Mouse (Mus musculus) frontal cortex, postnatal 10 days (tissue): ENCODE results near the gene Napa.

Experiments
- DNase-seq, 2 experiments: peaks; one replicate each; pipeline ENCODE4 v3.0.0; 2022; ENCODE audit warnings: low spot score in 2 of 2, mixed read lengths in 1 of 2

The Napa gene

DNA sequence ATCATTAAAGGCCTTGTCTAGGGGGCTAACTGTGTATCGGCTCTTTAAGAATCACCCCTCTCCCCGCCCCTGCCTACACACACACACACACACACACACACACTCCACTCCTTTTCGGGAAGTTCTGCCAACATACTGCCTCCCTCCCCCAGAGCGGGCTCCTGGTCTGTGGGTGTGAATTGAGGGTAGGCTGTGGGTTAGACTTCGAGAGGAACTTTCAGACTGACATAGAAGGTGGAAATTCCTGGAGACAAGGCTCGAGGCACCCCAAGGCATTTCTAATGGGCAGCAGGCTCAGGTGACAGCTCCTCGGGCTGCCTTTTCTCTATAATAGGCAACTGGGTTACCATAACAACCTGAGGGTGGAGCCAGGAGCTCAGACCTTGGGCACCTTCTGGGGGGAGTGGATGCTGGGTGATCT, 33.9 kb downstream of the Napa start:
- no peak for DNase-seq

DNA sequence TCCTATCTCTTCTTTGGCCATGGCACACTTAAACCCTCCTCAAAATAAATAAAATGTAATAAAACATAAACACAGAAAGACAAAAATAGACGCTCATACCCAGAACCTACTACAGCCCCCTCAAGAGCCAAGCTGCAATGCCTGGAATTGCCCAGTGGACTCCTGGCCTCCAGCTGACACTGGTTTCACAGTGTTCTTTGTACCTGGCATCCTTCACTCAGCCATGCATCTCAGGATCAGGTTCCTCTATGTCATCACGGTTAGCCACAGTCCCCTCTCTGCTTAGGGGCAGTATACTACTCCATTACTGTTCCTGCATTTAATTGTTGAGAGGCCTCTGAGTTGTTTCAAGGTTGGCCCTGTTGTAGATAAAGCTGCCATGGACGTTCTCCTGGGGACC, 34.7 kb downstream of the Napa start:
- DNase-seq = no peak

DNA sequence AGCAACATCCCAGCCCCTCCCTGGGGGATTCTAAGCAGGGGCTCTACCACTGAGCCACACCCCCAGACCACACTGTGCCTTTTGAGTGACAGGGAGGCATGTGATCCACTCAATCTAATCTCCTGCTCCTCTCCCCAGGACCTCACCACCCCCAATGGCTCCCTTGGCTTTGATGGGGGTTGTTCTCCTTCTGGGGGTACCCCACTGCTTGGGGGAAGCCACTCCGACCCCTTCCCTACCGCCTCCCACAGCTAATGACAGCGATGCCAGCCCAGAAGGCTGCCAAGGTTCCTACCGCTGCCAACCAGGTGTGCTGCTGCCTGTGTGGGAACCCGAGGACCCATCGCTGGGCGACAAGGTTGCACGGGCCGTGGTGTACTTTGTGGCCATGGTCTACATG, 35.4 kb downstream of the Napa start:
- DNase-seq = no peak

DNA sequence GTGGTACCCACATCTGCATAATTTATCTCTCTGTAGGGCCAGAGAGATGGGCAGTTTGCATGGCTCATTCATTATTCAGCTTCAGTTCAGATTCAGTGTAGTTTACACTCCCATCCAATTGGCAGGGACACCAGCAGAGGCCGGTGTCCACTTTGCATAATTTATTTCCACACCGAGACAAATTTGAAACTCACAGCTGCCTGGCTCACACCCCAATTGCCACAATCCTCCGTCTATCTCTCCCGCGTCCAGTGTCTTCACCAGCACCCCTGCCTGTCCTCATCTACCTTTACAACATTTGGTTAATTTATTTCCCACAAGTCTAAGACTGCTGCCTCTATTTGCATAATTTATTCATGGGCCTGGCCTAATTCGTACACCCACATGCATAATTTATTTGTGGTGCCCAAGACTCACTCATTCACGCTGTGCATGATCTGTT, 36.7 kb downstream of the Napa start:
- DNase-seq = no peak

DNA sequence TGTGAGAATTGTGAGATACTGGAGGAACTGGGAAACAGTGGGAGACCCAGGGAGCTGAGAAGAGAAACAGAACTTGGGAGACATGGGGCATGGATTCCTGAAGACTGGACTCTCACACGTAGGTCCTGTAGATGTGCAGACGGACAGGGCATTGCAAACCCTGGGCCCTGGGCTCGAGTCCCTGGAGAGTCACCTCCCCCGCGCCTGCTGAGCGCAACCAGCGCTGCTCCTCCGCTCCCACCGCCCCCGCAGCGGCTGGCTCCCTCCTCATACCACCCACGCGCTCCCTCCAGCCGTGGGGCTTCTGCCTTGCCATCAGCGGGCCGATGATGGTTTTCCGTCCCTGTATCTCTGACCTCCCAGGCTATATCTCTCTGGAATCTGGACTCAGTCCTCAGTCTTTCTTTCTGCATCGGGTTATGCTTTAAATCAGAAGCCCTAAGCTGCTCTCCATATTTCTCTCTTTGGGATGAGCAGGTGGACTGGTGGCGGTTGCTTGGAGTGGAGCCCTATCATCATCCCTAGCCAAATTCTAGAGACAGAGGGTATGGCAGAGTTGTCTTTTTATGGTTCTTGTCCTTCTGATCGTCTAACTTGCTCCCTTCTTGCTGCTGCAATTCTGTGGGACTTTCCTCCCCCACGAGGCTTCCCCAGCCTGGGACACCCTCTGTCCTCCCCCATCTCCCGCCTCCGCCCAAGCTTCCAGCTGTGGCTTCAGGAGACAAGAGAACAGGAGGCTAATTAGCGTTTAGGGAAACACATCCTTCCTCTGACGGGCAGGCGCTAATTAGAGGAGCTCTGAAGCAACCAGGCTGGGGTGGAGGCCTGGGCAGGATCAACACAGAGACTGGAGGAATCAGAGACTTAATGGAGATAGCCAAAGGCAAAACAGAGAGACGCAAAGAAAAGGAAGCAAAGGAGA, 48.5 kb downstream of the Napa start:
- DNase-seq = peak in 1 of 2 experiments; percentile 53

DNA sequence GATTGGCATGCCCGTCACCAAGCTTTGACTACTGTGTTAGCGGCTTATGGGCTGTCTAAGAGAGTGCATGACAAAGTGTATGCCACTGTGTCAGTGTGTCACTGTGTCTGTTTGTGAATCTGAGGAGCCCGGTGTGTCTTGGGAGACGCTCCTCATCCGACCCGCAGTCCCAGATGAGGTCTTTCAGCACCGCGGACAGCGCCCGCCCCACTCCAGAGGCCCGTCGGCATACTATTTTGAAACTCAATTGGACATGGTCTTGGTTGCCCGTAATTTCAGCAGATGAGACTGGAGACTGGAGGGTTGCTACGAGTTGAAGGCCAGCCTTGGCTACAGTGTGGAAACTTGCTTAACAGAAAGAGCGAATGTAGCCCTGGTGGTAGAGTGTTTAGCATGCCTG, 49.4 kb downstream of the Napa start:
- DNase-seq = no peak

DNA sequence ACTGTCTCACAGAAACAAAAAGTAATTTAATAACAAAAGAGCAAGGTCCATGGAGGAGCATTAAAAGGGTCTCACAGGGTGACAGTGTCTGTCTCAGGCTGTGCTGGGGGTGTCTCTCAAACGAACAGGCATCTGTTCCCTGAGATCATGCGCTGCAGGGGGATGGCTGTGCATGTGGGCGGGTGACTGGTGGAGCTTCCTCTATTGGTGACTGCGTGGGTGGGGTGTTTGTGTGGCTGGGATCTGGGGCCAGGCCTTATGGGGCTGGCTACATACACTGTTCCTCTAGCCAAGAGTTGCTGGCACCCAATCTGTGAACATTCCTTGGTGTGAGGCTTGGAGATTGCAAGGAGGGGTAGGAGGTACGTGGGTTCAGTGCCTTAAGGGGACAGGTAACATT, 51.0 kb downstream of the Napa start:
- peak; percentile 64 to 82 for DNase-seq

DNA sequence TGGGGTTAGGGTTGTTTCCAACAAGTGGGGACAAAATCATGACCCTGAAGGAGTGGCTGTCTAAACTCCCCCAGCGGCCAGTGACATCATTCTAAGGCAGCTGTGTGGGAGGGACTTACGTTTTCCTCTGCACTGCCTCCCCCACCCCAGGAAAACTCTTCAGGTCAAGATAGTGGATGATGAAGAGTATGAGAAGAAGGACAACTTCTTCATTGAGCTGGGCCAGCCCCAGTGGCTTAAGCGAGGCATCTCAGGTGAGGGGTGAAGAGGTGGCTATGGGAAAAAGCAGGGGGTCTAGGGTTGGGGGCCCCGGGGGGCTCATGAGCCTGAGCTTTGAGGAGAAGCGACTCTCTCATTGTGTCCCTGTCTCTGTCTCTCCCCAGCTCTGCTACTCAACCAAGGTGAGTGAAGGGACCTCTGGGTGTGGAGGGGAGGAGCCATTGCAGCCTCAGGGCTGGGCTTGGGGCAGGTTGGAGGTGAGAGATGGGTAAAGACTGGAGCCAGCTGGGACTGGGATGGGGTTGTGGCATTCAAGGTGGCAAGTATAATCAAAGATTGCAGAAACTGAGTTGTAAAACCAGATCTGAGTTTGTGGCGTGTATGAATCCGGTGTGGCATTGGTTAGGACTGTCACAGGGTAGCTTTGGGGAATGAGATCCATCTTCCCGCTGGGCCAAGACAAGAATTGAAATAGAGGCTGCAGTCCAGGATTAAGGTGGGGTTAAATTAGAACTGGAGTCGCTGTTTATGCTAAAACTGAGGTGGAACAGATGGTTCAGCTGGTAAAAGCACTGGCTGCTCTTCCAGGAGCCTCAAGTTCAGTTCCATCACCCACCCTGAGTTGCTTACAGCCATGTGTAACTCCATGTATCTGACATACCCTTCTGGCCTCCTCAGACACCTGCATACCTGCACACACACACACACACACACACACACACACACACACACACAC, 52.2 kb downstream of the Napa start:
- DNase-seq = no peak

DNA sequence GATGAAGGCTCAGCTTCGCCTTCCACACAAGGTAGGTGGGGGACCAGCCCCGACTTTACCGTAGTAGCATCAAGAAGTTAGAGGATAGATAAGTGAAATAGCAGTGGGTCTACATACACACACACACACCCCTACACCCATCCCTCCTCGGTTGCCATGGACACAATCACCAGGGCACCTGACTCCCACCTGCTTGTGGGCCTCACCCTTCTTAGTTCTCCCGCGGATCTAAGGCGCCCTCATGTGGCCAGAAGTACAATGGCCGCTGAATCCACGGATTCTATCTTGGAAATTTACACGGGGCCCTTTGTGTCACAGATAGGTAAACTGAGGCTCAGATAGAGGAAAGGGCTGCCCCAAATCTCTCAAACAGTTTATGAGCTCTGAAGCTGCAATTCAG, 55.3 kb downstream of the Napa start:
- no peak for DNase-seq

DNA sequence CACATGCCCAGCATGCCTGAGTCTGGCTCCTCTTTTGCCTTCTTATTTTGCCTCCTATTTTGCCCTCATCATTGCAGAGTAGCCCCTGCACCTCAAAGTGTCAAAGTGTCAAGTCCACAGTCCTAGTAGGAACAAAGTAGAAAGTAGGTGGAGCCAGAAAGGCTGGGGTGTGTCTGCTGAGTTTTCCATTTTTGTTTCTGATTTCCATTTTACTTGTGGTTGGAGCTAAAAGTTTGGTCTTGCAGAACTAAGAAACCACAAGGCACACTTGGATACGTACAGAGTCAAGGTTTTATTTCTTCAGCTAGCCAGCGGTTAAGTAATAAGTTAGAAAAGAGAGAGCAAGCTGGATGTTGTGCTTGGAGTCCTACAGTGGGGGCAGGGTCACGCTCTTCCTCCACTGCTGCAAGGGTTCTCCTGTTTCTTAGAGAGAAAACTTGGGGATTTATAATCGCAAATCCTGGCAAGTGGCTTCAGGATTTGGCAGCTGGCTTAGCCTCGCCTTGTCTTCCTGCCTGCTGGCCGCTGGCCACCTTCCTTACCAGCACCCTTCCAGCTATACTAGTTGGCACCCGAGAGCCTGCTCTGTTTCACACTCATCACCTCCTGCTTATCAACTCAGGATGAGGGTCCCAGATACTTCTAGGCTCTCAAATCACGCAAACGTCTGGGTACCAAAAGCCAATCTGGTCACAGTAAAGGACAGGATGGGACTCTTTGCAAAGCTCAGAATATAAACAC, 57.0 kb downstream of the Napa start:
- no peak for DNase-seq

DNA sequence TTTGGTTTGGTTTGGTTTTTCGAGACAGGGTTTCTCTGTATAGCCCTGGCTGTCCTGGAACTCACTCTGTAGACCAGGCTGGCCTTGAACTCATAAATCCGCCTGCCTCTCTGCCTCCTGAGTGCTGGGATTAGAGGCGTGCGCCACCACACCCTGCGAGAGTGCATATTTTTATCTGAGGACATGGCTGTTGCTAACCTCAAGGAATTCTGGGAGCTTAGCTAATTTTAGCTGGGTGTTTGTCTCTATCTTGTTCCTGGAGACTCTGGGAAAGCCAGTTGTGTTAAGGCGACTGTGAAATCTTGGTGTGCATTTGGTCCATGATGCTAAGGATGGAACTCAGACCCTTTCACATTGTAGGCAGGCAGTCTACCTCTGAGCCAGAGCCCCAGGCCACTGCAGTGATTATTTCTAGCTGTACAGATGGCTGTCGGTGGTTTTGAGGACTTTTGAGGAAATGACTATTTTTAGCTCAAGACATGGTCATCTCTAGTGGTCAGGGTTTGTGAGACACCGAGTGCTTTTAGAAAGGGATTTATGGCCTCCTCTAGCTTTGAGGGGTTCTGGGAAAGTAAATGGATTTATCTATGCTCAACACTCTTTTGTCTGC, 58.0 kb downstream of the Napa start:
- no peak for DNase-seq

DNA sequence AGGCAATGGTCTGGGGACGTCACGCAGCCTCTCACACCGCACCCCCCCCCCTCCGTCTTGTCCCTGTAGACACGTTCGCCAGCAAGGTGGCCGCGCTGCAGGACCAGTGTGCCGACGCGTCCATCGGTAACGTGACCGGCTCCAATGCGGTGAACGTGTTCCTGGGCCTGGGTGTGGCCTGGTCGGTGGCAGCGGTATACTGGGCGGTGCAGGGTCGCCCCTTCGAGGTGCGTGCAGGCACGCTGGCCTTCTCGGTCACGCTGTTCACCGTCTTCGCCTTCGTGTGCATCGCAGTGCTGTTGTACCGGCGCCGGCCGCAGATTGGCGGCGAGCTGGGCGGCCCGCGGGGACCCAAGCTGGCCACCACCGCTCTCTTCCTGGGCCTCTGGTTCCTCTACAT, 60.5 kb downstream of the Napa start:
- no peak for DNase-seq

DNA sequence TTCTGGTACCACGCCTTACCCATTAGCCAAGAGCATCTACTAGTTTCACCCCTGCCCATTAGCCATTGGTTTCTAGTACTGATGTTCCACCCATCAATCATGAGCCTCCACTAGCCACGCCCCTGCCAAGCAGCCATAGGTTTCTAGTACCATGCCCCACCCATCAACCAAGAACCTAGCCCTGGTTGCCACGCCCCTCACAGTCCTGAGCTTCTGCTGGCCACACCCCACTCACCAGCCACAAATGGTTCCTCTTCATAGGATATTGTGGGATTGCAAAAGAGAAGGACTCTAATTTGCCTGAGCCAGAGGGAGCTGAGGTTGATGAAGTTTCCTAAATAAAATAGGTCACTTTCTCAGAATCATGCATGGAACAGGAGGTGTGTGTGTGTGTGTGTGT, 62.4 kb downstream of the Napa start:
- no peak for DNase-seq

DNA sequence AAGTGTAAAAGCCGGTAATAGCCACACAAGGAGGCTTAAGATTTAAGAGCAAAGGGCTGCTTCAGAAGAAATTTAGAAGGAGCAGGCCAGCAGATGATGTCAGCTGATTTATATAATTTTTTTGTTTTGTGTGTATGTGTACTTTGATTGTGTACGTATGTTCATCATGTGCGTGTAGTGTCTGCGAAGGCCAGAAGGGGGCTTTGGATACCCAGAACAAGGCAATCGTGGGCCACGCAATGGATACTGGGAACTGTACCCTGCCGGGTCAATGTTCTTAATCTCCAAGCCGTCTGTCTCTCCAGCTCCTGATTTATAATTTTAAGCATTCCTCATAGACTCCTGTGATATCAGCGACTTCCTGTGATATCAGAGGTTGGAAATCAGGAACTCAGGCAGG, 63.0 kb downstream of the Napa start:
- DNase-seq = no peak

DNA sequence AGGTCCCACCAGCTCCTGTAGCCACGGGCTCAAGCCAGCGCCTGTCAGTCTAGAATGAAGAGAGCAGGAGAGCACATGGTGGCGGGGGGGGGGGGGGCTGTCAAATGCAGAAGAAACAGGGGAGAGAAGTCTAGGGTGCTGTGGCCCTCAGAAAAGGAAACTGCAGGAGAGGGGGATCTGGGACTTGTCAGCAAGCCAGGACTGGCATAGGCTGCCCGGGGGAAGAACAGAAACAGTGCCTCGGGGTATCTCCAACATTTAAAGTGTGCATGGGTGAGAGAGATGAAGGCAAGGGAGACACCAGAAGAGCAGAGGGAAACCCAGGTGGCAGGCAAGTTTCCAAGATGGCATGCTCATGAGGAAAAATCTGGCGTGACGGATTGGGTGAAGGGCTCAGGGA, 63.8 kb downstream of the Napa start:
- no peak for DNase-seq
